Mouse (Mus musculus): ENCODE results near the gene Zranb3. TPM values are rescaled to one million over a fixed set of nuclear protein-coding genes. Genes with fewer than 3 reads are reported as not detected.

Zranb3 gene
- total RNA-seq (2023): 1.7 TPM

DNA sequence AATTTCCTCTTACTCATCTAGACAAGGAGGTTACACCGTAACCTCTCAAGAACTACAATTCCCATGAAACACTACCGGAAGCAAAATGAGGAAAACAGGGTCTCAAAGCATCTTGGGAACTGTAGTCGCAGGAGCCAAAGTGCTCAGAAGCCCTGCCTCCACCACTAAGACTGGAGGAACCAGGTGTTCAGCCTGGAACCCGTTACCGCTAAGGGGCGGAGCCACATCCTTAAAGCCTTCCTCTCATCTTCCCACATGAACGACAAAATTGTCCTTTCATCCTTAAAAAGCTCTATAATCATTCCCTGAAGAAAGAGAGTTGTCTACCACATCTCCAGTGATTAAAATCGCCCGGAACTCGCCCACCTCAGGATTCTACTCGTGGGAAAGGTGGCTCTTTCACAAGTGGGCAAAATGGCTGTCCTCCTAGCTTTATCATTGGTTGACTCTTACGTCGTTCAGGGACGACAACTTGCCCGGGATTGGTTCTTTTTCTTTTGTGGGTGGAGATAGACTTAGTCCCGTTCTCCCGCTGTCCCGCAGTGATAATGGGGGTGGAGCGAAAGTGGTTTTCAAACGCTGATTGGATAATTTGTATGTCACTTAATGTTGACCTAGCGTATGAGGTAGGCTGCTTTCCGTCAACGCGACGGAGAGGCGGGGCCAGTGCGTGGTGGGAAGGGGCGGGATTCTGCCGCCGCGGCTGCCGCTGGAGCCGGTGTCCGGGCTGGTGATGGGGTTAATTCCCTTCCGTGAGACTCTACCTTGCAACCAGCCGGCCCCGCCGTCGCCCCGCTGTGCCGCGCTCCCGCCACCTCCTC lies at the start of gene Zranb3, which contains the start of gene R3hdm1:
Gene Zranb3 (minus strand): TSS at position 407 of the 821 bp plus-strand sequence.
Gene R3hdm1 (plus strand): TSS at position 661 of the 821 bp plus-strand sequence.

Other genes starting within 250 kb of the Zranb3 start
- gene Map3k19, start 248.0 kb downstream of the Zranb3 start, total RNA-seq (2023): 0.62 TPM
- 66.3 TPM for gene Rab3gap1, start 234.3 kb downstream of the Zranb3 start, total RNA-seq (2023)
- gene R3hdm1, start 254 bp upstream of the Zranb3 start, total RNA-seq (2023): 120 TPM
- gene Ubxn4, start 140.9 kb upstream of the Zranb3 start, total RNA-seq (2023): 99.7 TPM
- gene Lct, start 225.3 kb upstream of the Zranb3 start, total RNA-seq (2023): 0.18 TPM